Mouse (Mus musculus): Measurements from ENCODE around the gene Rps6kc1. TPM values are rescaled to one million over a fixed set of nuclear protein-coding genes. Genes with fewer than 3 reads are reported as not detected.

The Rps6kc1 gene
- 4.7 TPM for polyA plus RNA-seq (2014; fragmentation: Illumina TruSeq; extraction: RNeasy Lipid Tissue Mini Kit (QIAGEN cat#74804); ENCODE audit: low read depth, low replicate concordance)

GRCm38 (mm10) chr1:190911415-190912123, at the start of gene Rps6kc1:
Gene Rps6kc1 (minus strand): TSS chr1:190911770.

GRCm38 (mm10) chr1:190924812-190925211, 13.2 kb upstream of the Rps6kc1 start, which contains the start of gene Angel2:
Gene Angel2 (plus strand): TSS chr1:190925112.

Other genes with a start within 250 kb of the Rps6kc1 start
- gene Angel2, start 13.3 kb upstream of the Rps6kc1 start, polyA plus RNA-seq (2014; fragmentation: Illumina TruSeq; extraction: RNeasy Lipid Tissue Mini Kit (QIAGEN cat#74804); ENCODE audit: low read depth, low replicate concordance): 52.3 TPM
- gene Vash2, start 67.5 kb upstream of the Rps6kc1 start, polyA plus RNA-seq (2014; fragmentation: Illumina TruSeq; extraction: RNeasy Lipid Tissue Mini Kit (QIAGEN cat#74804); ENCODE audit: low read depth, low replicate concordance): 0.17 TPM
- gene Flvcr1, start 114.4 kb upstream of the Rps6kc1 start, polyA plus RNA-seq (2014; fragmentation: Illumina TruSeq; extraction: RNeasy Lipid Tissue Mini Kit (QIAGEN cat#74804); ENCODE audit: low read depth, low replicate concordance): 30.5 TPM
- gene Spata45, start 124.9 kb upstream of the Rps6kc1 start, polyA plus RNA-seq (2014; fragmentation: Illumina TruSeq; extraction: RNeasy Lipid Tissue Mini Kit (QIAGEN cat#74804); ENCODE audit: low read depth, low replicate concordance): not detected
- 13.0 TPM for gene Tatdn3, start 151.2 kb upstream of the Rps6kc1 start, polyA plus RNA-seq (2014; fragmentation: Illumina TruSeq; extraction: RNeasy Lipid Tissue Mini Kit (QIAGEN cat#74804); ENCODE audit: low read depth, low replicate concordance)
- gene Nsl1, start 151.2 kb upstream of the Rps6kc1 start, polyA plus RNA-seq (2014; fragmentation: Illumina TruSeq; extraction: RNeasy Lipid Tissue Mini Kit (QIAGEN cat#74804); ENCODE audit: low read depth, low replicate concordance): 0.82 TPM
- not detected for gene Batf3, start 186.1 kb upstream of the Rps6kc1 start, polyA plus RNA-seq (2014; fragmentation: Illumina TruSeq; extraction: RNeasy Lipid Tissue Mini Kit (QIAGEN cat#74804); ENCODE audit: low read depth, low replicate concordance)